Mouse (Mus musculus) embryonic fibroblast, embryonic 13.5 days (primary cell): ENCODE results near the gene Hist1h3f.

Experiments
- CTCF ChIP-seq: IDR thresholded peaks from 2 replicates; pipeline ENCODE4 v1.5.1; 2011; ENCODE audit warnings: mild to moderate bottlenecking, control low read depth, low read length, moderate library complexity, borderline replicate concordance; ENCODE audit not compliant: insufficient read depth
- POLR2A ChIP-seq: IDR thresholded peaks from 2 replicates; pipeline ENCODE4 v1.6.1; 2011; ENCODE audit warnings: low read depth, mild to moderate bottlenecking, control low read depth, low read length, moderate library complexity

GRCm38 (mm10) chr13:23581408-23582218, 37.8 kb downstream of the Hist1h3f start, which contains the start of gene Hist1h4d:
- no peak for TF ChIP-seq CTCF
- peak; percentile 100 for TF ChIP-seq POLR2A
